Mouse (Mus musculus): ENCODE results near the gene Tcf25. TPM values are rescaled to one million over a fixed set of nuclear protein-coding genes. Genes with fewer than 3 reads are reported as not detected.

Tcf25 gene
- polyA plus RNA-seq, 1 experiment = 244 TPM

DNA sequence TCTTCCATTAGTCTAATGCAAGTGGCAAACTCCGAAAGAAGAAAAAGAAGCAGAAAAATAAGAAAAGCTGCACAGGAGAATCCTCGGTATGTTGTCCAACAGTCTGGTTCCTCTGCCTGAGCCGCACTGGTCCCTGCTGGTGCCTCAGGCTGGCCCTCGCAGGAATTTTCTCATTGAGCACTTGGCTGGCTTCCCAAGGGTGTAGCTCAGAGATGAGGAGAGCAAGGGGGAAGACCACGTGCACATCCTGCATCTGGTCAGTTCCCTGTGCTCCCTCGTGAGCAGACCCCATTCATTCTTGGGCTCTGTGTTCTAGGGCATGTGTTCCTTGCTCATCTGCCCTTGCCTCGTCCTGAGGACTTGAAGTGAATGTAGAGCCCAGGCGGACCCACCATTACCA is 9.0 kb downstream of the Tcf25 start:
- Histone ChIP-seq H3K27ac (replicated peaks; ENCODE audit: low read depth, low read length) (no peak overlapping the region), H3K4me1 (ENCODE audit: control insufficient read depth, insufficient read depth, insufficient read length, low read length) (no peaks in the 10 kb centered on the region), H3K4me3 (ENCODE audit: insufficient read depth, low read depth, low read length) (no peak overlapping the region)

- H3K4me1 ChIP-seq (ENCODE audit: control insufficient read depth, insufficient read depth, insufficient read length, low read length) = 0 out of 2 replicates have a peak, but pooled peaks cover 4% of the 10 kb centered on the region
- no peak overlapping the region for H3K27ac ChIP-seq (replicated peaks; ENCODE audit: low read depth, low read length)
- H3K4me3 ChIP-seq (ENCODE audit: insufficient read depth, low read depth, low read length) = no peak overlapping the region
These were observed 11.5 kb downstream of the Tcf25 start for GRCm38 (mm10) chr8:123384883-123385540.

DNA sequence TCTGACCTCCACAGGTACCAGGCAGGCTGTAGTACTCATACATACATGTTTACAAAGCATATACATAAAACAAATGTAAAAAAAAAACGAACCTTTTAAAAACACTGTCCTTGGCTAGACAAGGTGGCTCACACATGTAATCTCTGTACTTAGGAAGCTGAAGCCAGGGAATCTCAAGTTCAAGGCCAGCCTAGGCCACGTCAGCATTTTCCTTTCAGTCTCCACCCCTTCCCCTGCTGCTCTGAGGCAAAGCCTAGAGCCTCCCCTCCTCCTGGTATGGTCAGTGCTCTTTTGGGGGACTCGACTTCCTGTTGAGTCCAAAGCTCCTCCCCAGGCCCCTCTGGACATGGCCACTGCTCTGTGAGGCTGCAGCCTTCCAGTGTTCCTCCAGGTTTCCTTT is 13.5 kb downstream of the Tcf25 start:
- H3K4me3 ChIP-seq (ENCODE audit: insufficient read depth, low read depth, low read length) = no peak overlapping the region
- 0 out of 2 replicates have a peak, but pooled peaks cover 4% of the 10 kb centered on the region for H3K4me1 ChIP-seq (ENCODE audit: control insufficient read depth, insufficient read depth, insufficient read length, low read length)
- no peak overlapping the region for H3K27ac ChIP-seq (replicated peaks; ENCODE audit: low read depth, low read length)

DNA sequence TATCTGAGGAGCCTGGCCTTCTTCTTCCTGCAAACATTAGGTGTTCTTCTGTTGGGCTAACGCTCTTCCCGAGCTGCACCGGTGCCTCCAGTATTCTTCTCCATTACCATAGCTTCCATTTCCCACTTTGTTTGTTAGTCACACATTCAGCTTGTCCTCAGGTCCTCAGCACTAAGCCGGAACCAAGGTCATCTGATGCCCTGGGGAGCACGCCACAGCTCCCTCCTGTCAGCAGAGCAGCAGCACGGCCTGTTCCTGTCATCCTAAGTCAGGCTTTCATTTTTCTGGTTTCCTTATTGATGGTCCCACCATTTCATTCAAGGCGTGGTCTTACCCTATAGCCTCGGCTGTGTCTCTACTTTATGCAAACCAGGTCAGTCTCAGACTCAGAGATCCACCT is 14.2 kb downstream of the Tcf25 start:
- Histone ChIP-seq H3K27ac (replicated peaks; ENCODE audit: low read depth, low read length) (no peak overlapping the region), H3K4me1 (ENCODE audit: control insufficient read depth, insufficient read depth, insufficient read length, low read length) (0 out of 2 replicates have a peak, but pooled peaks cover 4% of the 10 kb centered on the region), H3K4me3 (ENCODE audit: insufficient read depth, low read depth, low read length) (no peak overlapping the region)

DNA sequence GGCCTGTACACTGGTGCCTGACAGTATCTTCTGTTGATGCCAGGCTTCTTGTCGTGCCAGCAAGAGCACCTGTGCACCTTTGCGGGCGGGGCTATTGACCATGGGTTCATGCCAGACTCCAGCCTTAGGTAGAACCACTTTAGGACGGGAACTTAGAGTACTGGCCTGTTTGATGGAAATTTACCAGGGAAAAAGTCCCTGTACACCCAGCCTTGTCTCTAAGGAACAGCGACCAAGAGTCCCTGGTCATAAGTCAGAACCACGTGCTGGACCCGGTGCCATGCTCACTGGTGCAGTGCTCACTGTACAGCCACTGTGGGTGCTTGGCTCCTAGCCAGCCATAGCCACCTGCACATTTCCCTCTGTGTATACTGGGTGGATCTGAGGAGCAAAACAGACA is 15.5 kb downstream of the Tcf25 start:
- no peak overlapping the region for H3K27ac ChIP-seq (replicated peaks; ENCODE audit: low read depth, low read length)

DNA sequence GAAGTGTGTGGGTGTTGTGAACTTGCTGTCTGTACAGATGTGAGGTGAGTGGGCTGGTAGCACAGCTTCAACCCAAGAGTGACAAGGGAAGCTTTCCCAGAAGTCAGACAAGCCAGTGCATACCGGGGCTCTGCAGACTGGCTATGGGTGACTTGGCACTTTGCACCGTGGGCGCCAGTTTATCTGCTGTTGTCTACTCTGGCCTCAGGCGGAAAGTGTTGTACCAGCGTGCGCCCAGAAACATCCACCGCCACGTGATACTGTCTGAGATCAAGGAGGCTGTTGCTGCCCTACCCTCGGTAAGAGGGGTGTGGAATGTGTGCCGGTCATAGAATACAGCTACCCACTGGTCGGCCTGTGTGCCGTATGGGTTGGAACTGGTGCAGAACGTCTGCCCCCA is 24.8 kb downstream of the Tcf25 start:
- no peaks in the 10 kb centered on the region for H3K4me1 ChIP-seq (ENCODE audit: control insufficient read depth, insufficient read depth, insufficient read length, low read length)
- no peak overlapping the region for H3K27ac ChIP-seq (replicated peaks; ENCODE audit: low read depth, low read length)

More for the DNA sequence above, 15.5 kb downstream of the Tcf25 start:
- Histone ChIP-seq H3K4me3 (ENCODE audit: insufficient read depth, low read depth, low read length) (no peak overlapping the region), H3K4me1 (ENCODE audit: control insufficient read depth, insufficient read depth, insufficient read length, low read length) (0 out of 2 replicates have a peak, but pooled peaks cover 4% of the 10 kb centered on the region)

DNA sequence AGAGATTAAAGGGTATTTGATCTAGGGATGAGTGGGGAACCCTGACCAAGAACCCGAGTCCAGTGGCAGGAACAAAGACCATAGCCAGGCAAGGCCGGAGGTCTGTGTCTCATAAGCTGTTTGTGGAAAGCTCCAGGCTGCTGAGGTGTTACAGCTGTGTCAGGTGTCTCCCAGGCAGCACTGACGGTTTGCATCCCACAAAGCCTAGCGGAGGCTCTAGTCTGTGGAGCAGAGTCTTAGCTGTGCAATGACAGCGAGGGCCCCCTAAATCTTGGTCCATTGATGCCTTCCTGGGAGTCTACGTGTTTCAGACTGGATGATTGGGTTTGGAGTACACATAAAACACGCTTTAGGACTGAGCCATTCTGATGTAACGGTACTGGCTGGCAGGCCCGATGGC is 28.4 kb downstream of the Tcf25 start:
- no peak overlapping the region for H3K4me3 ChIP-seq (ENCODE audit: insufficient read depth, low read depth, low read length)
- H3K27ac ChIP-seq (replicated peaks; ENCODE audit: low read depth, low read length) = no peak overlapping the region

More for the DNA sequence above, 24.8 kb downstream of the Tcf25 start:
- no peak overlapping the region for H3K4me3 ChIP-seq (ENCODE audit: insufficient read depth, low read depth, low read length)

DNA sequence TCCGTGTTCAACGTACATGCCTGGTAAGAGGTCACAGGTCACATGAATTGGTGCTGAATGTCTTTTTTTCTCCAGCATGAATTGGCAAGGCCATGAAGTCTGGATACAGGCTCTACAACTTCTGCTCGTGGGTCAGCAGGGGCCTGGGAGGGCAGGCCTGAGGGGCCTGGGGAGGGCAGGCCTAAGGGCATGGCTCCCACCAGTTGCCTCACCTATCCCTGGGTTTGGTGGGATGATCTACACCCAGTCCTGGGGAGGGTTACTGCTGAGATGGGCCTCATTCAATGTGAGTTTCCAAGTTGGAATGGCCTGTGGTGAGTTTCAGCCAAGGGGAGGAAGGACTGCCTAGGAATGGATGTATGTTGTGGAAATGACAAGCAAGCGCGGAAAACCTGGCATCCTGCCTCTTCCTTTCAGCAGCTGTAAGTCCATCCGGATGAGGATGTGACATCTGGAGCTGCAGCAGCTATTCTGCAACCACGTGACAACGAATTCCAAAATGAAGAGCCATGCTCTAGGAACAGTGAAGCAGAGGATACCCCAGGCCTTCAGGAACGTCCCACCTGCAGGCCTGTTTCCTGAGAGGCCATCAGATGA is 29.3 kb downstream of the Tcf25 start:
- no peaks in the 10 kb centered on the region for H3K4me1 ChIP-seq (ENCODE audit: control insufficient read depth, insufficient read depth, insufficient read length, low read length)
- H3K27ac ChIP-seq (replicated peaks; ENCODE audit: low read depth, low read length) = no peak overlapping the region
- no peak overlapping the region for H3K4me3 ChIP-seq (ENCODE audit: insufficient read depth, low read depth, low read length)

More for the DNA sequence above, 28.4 kb downstream of the Tcf25 start:
- no peaks in the 10 kb centered on the region for H3K4me1 ChIP-seq (ENCODE audit: control insufficient read depth, insufficient read depth, insufficient read length, low read length)

GRCm38 (mm10) chr8:123404521-123404920 is 31.0 kb downstream of the Tcf25 start:
- Histone ChIP-seq H3K27ac (replicated peaks; ENCODE audit: low read depth, low read length) (no peak overlapping the region), H3K4me1 (ENCODE audit: control insufficient read depth, insufficient read depth, insufficient read length, low read length) (no peaks in the 10 kb centered on the region), H3K4me3 (ENCODE audit: insufficient read depth, low read depth, low read length) (no peak overlapping the region)

- no peak within 1 kb of the TSS for H3K27ac ChIP-seq (replicated peaks; ENCODE audit: low read depth, low read length)
- no peak within 1 kb of the TSS for H3K4me3 ChIP-seq (ENCODE audit: insufficient read depth, low read depth, low read length)
- H3K4me1 ChIP-seq (ENCODE audit: control insufficient read depth, insufficient read depth, insufficient read length, low read length) = no peaks in the 10 kb centered on the region
These were observed 33.2 kb downstream of the Tcf25 start, which contains the start of gene Mc1r for GRCm38 (mm10) chr8:123406786-123407185. Gene Mc1r, plus strand, starts transcription at chr8:123407107.

DNA sequence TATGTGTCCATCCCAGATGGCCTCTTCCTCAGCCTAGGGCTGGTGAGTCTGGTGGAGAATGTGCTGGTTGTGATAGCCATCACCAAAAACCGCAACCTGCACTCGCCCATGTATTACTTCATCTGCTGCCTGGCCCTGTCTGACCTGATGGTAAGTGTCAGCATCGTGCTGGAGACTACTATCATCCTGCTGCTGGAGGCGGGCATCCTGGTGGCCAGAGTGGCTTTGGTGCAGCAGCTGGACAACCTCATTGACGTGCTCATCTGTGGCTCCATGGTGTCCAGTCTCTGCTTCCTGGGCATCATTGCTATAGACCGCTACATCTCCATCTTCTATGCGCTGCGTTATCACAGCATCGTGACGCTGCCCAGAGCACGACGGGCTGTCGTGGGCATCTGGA is 34.1 kb downstream of the Tcf25 start:
- no peak overlapping the region for H3K4me3 ChIP-seq (ENCODE audit: insufficient read depth, low read depth, low read length)
- no peaks in the 10 kb centered on the region for H3K4me1 ChIP-seq (ENCODE audit: control insufficient read depth, insufficient read depth, insufficient read length, low read length)
- H3K27ac ChIP-seq (replicated peaks; ENCODE audit: low read depth, low read length) = no peak overlapping the region

DNA sequence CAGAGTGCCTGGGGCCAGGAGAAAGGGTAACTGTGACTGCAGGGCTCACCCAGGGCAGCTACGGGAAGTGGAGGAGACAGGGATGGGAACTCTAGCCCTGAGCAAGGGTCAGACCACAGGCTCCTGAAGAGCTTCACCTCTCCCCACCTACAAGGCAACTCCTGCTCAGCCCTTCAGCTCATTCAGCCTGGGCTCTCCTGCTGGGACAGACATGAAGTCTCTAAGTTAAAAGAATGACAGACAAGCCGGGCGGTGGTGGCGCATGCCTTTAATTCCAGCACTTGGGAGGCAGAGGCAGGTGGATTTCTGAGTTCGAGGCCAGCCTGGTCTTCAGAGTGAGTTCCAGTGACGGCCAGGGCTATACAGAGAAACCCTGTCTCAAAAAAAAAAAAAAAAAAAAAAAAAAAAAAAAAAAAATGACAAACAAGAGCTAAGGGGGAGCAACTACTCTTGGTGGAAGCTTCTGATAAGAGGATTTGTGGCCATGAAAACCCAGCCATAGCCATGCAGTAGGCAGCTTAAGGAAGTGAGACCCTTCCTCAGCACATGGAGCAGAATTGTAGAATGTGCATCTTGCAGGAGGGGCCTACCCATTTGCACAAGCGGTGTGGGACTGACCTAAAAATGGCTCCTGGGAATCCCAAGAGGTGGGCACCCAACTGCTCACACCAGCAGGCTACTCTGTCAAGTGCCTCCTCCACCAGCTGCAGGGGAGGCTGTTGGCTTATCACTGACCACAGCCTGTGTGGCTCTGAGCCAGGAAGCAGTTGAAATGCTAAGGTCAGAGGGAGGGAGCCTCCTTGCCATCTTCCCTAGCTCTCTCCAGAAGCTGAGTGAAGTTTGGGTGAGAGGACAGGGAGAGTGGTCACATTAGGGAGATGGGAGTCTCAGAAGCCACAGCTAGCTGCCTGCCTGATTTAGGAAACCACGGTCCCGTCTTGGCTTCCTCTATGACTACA is 35.3 kb downstream of the Tcf25 start:
- H3K4me1 ChIP-seq (ENCODE audit: control insufficient read depth, insufficient read depth, insufficient read length, low read length) = no peaks in the 10 kb centered on the region
- H3K27ac ChIP-seq (replicated peaks; ENCODE audit: low read depth, low read length) = no peak overlapping the region
- H3K4me3 ChIP-seq (ENCODE audit: insufficient read depth, low read depth, low read length) = no peak overlapping the region

GRCm38 (mm10) chr8:123410049-123410587 is 36.6 kb downstream of the Tcf25 start:
- no peak overlapping the region for H3K27ac ChIP-seq (replicated peaks; ENCODE audit: low read depth, low read length)
- no peaks in the 10 kb centered on the region for H3K4me1 ChIP-seq (ENCODE audit: control insufficient read depth, insufficient read depth, insufficient read length, low read length)
- H3K4me3 ChIP-seq (ENCODE audit: insufficient read depth, low read depth, low read length) = no peak overlapping the region

DNA sequence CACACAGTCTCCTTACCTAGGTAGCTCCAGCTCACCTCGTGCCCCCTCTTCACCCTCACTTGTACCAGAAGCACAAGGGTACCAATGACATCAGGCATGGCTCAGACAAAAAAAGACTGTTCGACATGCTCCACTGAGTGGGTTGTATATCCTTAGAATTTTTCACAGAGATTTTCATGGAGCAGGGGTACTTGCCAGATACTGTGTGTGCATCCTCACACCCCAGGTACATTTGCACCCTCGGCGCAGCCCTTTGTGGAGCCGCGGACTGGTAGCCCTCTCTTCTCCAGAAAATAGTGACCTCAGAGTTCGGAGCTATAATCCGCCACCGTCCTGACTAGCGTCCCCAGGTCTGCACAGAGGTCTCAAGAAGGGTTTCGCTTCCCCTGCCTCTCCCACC is 37.2 kb downstream of the Tcf25 start:
- no peaks in the 10 kb centered on the region for H3K4me1 ChIP-seq (ENCODE audit: control insufficient read depth, insufficient read depth, insufficient read length, low read length)
- H3K4me3 ChIP-seq (ENCODE audit: insufficient read depth, low read depth, low read length) = no peak overlapping the region
- H3K27ac ChIP-seq (replicated peaks; ENCODE audit: low read depth, low read length) = no peak overlapping the region

DNA sequence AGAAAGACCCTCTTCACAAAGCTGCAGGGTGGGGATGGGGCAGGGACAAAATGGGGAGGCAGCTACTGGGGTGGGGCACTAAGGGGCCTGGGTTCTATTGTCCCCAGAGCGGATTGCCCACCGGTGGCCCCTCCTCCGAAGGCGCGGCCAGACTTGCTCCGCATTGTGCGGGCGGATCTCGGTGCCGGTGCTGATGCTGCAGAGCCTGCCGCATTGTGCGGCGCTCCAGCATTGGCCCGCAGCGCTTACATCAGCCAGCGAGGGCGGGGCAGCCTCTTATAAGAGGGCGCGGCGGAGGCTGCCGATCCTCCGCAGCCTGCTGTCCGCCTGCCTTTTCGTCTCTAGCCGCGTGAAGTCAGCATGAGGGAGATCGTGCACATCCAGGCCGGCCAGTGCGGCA is 37.7 kb downstream of the Tcf25 start, which contains the start of gene Tubb3:
Tubb3 (plus strand) TSS at position 179 of the 400 bp plus-strand sequence.
- peak within 1 kb of the TSS; percentile 30; the same call in 1 of the 2 replicates for H3K4me3 ChIP-seq (ENCODE audit: insufficient read depth, low read depth, low read length)
- no peak within 1 kb of the TSS for H3K27ac ChIP-seq (replicated peaks; ENCODE audit: low read depth, low read length)
- H3K4me1 ChIP-seq (ENCODE audit: control insufficient read depth, insufficient read depth, insufficient read length, low read length) = no peaks in the 10 kb centered on the region
